Comparison of ENCODE assay signal across 14 mouse cellular contexts in genomic region chr7:73568801-73569403, GRCm38 (mm10). TPM values are rescaled to one million over a fixed set of nuclear protein-coding genes. Genes with fewer than 3 reads are reported as not detected.
DNase-seq lines count a peak whose midpoint lies in the region; ATAC-seq and TF ChIP-seq lines count a peak whose summit lies in the region.
"Had no signal": no experiment of that assay in that cellular context is flagged by ENCODE, and none has a peak within 500 bp of the region (broad histone marks: within the 10 kb centered on the region; RNA-seq: fewer than 3 reads in every experiment).

No protein-coding gene starts in this region.

- no peak for TF ChIP-seq EP300 in liver, postnatal 0 days (IDR thresholded peaks at IDR 0.05; ENCODE audit: low read depth)

- H3K4me3 ChIP-seq in gastrocnemius, adult 2 months, result peak overlapping the region; percentile 33
- no peak overlapping the region for H3K4me3 ChIP-seq in liver, embryonic 15.5 days (replicated peaks)
- no peak overlapping the region for H3K4me3 ChIP-seq in liver, postnatal 0 days (ENCODE audit: low read depth, low read length)
- H3K4me3 ChIP-seq in hindbrain, postnatal 0 days (ENCODE audit: low read length), result no peak overlapping the region
- H3K4me3 ChIP-seq: embryonic facial prominence, embryonic 13.5 days; midbrain, embryonic 12.5 days had no signal

- peak; percentile 65 for DNase-seq in gastrocnemius, adult 2 months
- DNase-seq in gastrocnemius, postnatal 10 days, result no peak
- DNase-seq in liver, result no peak
- DNase-seq in liver, postnatal 0 days, result no peak
- DNase-seq in adrenal gland, adult 8-10 months, result no peak
- no peak for DNase-seq in hindbrain, postnatal 0 days (ENCODE audit: low spot score)
- DNase-seq: adrenal gland, postnatal 14 days; cerebellum, postnatal 14 days; left cerebral cortex, postnatal 4 days; lung, embryonic 14.5 days had no signal

- intact Hi-C loops in gastrocnemius, adult 2 months (cut with DNase I), result no loop called here

- TF ChIP-seq CTCF in gastrocnemius, adult 2 months (IDR thresholded peaks at IDR 0.05), result no peak
- no peak for TF ChIP-seq CTCF in liver, postnatal 0 days (IDR thresholded peaks at IDR 0.05; ENCODE audit: low read depth)
- TF ChIP-seq CTCF in hindbrain, postnatal 0 days (IDR thresholded peaks at IDR 0.05; ENCODE audit: low read depth), result no peak

- H3K4me2 ChIP-seq in liver, embryonic 15.5 days, result no peak overlapping the region
- no peak overlapping the region for H3K4me2 ChIP-seq in liver, postnatal 0 days (ENCODE audit: low read depth, low read length)
- H3K4me2 ChIP-seq in hindbrain, postnatal 0 days (ENCODE audit: low read depth, low read length), result no peak overlapping the region
- H3K4me2 ChIP-seq: embryonic facial prominence, embryonic 13.5 days; lung, embryonic 14.5 days; midbrain, embryonic 12.5 days had no signal

- no peaks in the 10 kb centered on the region for H3K36me3 ChIP-seq in liver, embryonic 15.5 days (replicated peaks)
- no peaks in the 10 kb centered on the region for H3K36me3 ChIP-seq in liver, postnatal 0 days (replicated peaks; ENCODE audit: insufficient read depth, low read length)
- no peaks in the 10 kb centered on the region for H3K36me3 ChIP-seq in hindbrain, postnatal 0 days (ENCODE audit: insufficient read depth, low read length)
- H3K36me3 ChIP-seq: embryonic facial prominence, embryonic 13.5 days; midbrain, embryonic 12.5 days had no signal

- no peaks in the 10 kb centered on the region for H3K27me3 ChIP-seq in liver, embryonic 15.5 days
- H3K27me3 ChIP-seq in liver, postnatal 0 days (ENCODE audit: insufficient read depth, low read length), result no peaks in the 10 kb centered on the region
- H3K27me3 ChIP-seq in hindbrain, postnatal 0 days (ENCODE audit: insufficient read depth, low read length), result no peaks in the 10 kb centered on the region
- H3K27me3 ChIP-seq: midbrain, embryonic 12.5 days had no signal

- ATAC-seq in liver, embryonic 15.5 days (ENCODE audit: insufficient read depth), result no peak
- peak; percentile 53 for ATAC-seq in CD4-positive, CD25-positive, alpha-beta regulatory T cell, adult 4 months
- ATAC-seq in liver, postnatal 0 days, result no peak
- no peak for ATAC-seq in hindbrain, postnatal 0 days

- WGBS in liver, embryonic 15.5 days (ENCODE audit: insufficient replicate concordance), result 71% methylated on average over 3 of the region's 3 CpGs
- WGBS in liver, postnatal 0 days (ENCODE audit: insufficient replicate concordance), result 85% methylated on average over 3 of the region's 3 CpGs
- 90% methylated on average over 3 of the region's 3 CpGs for WGBS in hindbrain, postnatal 0 days

- no peaks in the 10 kb centered on the region for H3K9me3 ChIP-seq in liver, embryonic 15.5 days (replicated peaks)
- H3K9me3 ChIP-seq in liver, postnatal 0 days (ENCODE audit: low read length), result no peaks in the 10 kb centered on the region
- H3K9me3 ChIP-seq in hindbrain, postnatal 0 days (ENCODE audit: low read length), result no peaks in the 10 kb centered on the region
- H3K9me3 ChIP-seq: embryonic facial prominence, embryonic 13.5 days; midbrain, embryonic 12.5 days had no signal

- H3K27ac ChIP-seq in gastrocnemius, adult 2 months, result peak overlapping the region; percentile 91
- H3K27ac ChIP-seq in liver, embryonic 15.5 days (replicated peaks), result 0 out of 2 replicates have a peak overlapping the region, but pooled peaks have one; percentile 7
- H3K27ac ChIP-seq in liver, postnatal 0 days (ENCODE audit: low read depth), result peak overlapping the region; percentile 22; the same call in 1 of the 2 replicates
- H3K27ac ChIP-seq in hindbrain, postnatal 0 days, result no peak overlapping the region
- H3K27ac ChIP-seq: embryonic facial prominence, embryonic 13.5 days; midbrain, embryonic 12.5 days had no signal

- H3K4me1 ChIP-seq in liver, embryonic 15.5 days (replicated peaks), result peaks cover 20% of the 10 kb centered on the region
- peaks cover 16% of the 10 kb centered on the region; the same call in 1 of the 2 replicates for H3K4me1 ChIP-seq in liver, postnatal 0 days (ENCODE audit: insufficient read depth)
- no peaks in the 10 kb centered on the region for H3K4me1 ChIP-seq in hindbrain, postnatal 0 days (ENCODE audit: insufficient read depth, low read length)
- H3K4me1 ChIP-seq: midbrain, embryonic 12.5 days had no signal

- no peak overlapping the region for H3K9ac ChIP-seq in liver, embryonic 15.5 days
- no peak overlapping the region for H3K9ac ChIP-seq in liver, postnatal 0 days (replicated peaks)
- no peak overlapping the region for H3K9ac ChIP-seq in hindbrain, postnatal 0 days (replicated peaks; ENCODE audit: low read length)
- H3K9ac ChIP-seq: embryonic facial prominence, embryonic 13.5 days; lung, embryonic 14.5 days; midbrain, embryonic 12.5 days had no signal

RNA-seq across cellular contexts. Expression of gene Chd2, which starts 27.3 kb away (rescaled TPM):
- 10 to 100 TPM; 40.7 to 48.4 TPM for total RNA-seq in gastrocnemius, adult 2 months (2021)
- total RNA-seq in gastrocnemius, postnatal 10 days (2021), result 10 to 100 TPM; 42.9 to 57.0 TPM
- 20.1 and 22.1 TPM in 2 replicates for polyA plus RNA-seq in liver, embryonic 15.5 days (2015; fragmentation: Nextera tagmentation; extraction: Ambion mirVana)
- polyA plus RNA-seq in CD4-positive, CD25-positive, alpha-beta regulatory T cell, adult 4 months (2017; shearing (Covaris generic)), result 100 to 1,000 TPM; 223 to 256 TPM
- polyA plus RNA-seq in liver, postnatal 0 days (2015; fragmentation: Nextera tagmentation; extraction: Ambion mirVana), result 14.1 and 17.2 TPM in 2 replicates
- 10 to 100 TPM; 38.6 to 65.5 (median 49.7) TPM for total RNA-seq in adrenal gland, adult 8-10 months (2022)
- 33.4 and 35.2 TPM in 2 replicates for total RNA-seq in hindbrain, postnatal 0 days (2014; rRNA removed)
- polyA plus RNA-seq in hindbrain, postnatal 0 days (2015; fragmentation: Nextera tagmentation; extraction: Ambion mirVana), result 36.1 and 40.7 TPM in 2 replicates
